Mouse (Mus musculus) T-helper 1 cell (primary cell): ENCODE measurements around the gene Slc30a10.

Experiments
- in situ Hi-C: fragments of 300-600 bp; cut with MboI, MseI; formaldehyde crosslinking; loops from one replicate; pipeline ENCODE4 v1.15.1; 2025; ENCODE audit warnings: high pct_unique_total_duplicates

Gene Slc30a10

DNA sequence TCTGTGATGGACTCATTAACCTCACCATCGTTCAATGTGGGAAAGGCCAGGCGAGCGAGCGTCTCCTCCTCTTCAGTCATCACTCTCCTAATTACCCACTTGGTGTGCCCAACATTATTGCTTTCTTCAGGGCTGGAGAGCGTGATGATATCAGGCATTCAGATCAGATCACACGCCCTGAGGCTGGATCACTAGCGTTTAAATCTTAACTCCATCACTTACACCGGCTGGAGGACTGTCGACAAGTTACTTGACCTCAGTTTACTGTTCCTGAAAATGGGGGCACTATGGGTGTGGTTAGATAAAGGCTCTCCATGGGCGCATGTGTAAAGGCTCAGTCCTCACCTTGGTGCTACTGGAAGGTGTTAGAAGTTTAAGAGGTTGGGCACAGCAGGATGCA, 61.4 kb downstream of the Slc30a10 start:
- in situ Hi-C loops, result no loop called here

DNA sequence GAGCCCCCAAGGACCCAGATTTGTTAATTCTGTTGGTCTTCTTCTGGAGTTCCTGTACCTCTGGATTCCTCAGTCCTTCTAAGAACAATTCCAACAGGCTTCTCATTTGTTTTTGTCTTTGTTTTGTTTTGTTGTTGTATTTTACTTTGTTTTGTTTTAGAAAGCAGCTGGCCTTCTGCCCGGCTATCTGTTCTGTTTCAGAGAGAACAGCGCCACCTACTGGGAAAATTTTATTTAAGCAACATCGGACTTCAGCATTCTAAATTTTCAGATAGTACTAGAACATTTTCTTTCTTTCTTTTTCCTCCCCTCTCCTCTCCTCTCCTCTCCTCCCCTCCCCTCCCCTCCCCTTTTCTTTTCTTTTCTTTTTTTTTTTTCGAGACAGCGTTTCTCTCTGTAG, 62.9 kb downstream of the Slc30a10 start:
- in situ Hi-C loops, result no loop called here
